Mouse (Mus musculus) mouse trophoblast stem cell (cell line): Measurements from ENCODE around the gene Olfr497.

ENCODE experiments used
- in situ Hi-C, 2 experiments: fragments of 300-500 bp; cut with MseI, MboI; formaldehyde crosslinking; loops; 2 replicates in 1 of 2; 3 replicates in 1 of 2; pipeline ENCODE4 v1.15.1; 2025

Olfr497 gene

GRCm38 (mm10) chr7:108420121-108420520 is at the start of gene Olfr497:
Olfr497 (plus strand) TSS chr7:108420421.
- in situ Hi-C loops = no loop called here

GRCm38 (mm10) chr7:108392867-108393266 is 27.4 kb upstream of the Olfr497 start, which contains the start of gene Olfr495:
Olfr495 (plus strand) TSS chr7:108393167.
- in situ Hi-C loops = no loop called here

- in situ Hi-C loops = loop anchor here in 1 of 2 experiments (5.0 kb wide), 1 partner anchor 62 kb away; the partner anchor contains the start of gene Olfr502
These were observed 44.8 kb downstream of the Olfr497 start, which contains the start of gene Olfr498 for GRCm38 (mm10) chr7:108465026-108465425. Olfr498 (plus strand) TSS chr7:108465326.
